Mouse (Mus musculus) embryo, embryonic 9.5 days (tissue): ENCODE measurements at regions not wholly inside any gene's neighbourhood (a gene's known extent, or its start where the extent isn't known, plus 50 kb on each side); places are given as distances from the start of the nearest gene placed in this dataset.

ENCODE experiments used
- DNase-seq: peaks from one replicate; pipeline ENCODE4 v3.0.0-alpha.2; 2017; ENCODE audit errors: extremely low spot score

DNA sequence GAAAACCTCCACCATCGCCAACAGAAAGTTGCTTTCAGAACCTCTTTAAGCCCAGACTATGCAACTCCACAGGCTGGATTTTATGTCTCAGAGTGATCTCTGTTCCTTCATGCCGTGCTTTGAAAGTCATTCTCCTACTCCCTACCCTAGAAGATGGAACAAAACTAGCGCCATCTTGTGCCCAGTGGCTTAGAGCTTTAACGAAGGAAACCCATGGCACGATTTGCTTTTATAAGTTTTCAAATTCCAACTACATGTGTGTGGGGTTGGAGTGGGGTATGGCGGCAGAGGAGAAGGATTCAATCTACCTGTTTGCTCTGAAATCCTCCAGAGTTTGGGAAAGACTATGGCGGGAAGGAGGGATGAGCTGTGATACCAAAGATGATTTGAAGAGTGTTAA is 118.7 kb upstream of the Tmem45b start:
- no peak for DNase-seq

DNA sequence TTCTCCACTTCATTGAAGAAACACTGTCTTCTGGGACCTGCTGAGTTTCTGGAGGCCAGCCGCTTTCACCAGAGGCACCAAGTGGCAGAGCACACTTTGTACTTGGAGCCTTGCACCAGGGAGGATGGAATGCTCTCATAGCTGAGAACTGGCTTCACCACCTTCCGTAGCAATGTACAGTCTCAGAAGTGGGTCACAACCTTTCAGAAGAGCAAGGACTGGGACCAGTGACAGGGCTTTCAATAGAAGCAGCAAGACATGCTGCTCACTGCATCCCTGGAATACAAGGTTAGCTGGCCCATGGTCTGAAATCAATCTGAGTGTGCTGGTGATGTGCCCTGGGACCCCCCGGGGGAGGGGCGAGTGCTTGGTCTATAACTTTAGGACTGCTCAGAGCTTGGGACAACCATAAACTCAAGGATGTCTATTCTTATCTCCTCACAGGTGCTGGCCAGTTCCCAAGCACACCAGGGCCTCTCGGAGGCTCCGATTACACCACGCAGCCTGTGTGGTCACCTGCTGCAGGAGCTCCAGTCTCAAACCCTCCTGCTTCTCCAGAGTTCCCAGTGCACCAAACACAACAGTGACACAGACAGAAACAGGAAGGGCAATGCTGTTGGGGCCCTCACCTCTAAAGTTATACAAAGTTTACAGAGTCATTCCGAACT is 114.4 kb upstream of the Tmem45b start:
- DNase-seq = no peak

DNA sequence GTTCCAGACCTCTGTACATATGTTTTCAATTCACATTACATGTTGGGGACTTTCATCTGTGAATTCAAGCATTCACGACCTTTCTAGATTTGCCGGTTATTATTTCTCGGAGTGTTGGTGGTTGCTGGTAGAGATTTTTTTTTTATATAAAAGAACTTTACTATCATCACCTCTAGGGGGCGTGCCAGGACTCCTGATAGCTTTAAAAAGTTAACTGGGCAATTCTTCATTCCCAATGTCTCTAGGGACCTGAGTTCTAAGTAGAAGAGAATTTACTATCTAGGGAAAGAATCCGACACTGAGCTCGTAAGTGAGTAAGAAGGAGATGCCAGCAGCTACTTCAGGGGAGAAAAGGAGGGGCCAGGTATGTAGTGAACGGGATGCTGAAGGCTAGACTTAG is 112.8 kb upstream of the Tmem45b start:
- no peak for DNase-seq

DNA sequence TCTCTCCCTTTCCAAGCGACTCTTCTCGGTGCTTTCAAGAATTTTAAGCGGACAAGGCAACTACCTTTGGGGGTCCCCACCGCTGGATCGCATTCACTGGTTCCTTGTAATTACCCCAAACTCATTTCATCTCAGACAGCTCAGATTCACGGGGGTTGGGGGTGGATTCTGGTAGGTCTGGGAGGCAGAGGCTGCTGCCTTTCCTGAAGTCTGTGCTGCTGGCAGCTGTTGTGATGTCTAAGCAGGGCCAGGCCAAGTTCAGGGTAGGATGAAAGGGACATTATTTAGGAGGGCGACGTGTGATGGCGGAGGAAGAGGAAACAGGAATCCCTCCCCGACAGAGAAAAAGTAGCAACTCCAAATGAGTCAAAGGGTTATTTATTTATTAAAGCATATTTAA is 102.8 kb upstream of the Tmem45b start:
- DNase-seq = no peak

DNA sequence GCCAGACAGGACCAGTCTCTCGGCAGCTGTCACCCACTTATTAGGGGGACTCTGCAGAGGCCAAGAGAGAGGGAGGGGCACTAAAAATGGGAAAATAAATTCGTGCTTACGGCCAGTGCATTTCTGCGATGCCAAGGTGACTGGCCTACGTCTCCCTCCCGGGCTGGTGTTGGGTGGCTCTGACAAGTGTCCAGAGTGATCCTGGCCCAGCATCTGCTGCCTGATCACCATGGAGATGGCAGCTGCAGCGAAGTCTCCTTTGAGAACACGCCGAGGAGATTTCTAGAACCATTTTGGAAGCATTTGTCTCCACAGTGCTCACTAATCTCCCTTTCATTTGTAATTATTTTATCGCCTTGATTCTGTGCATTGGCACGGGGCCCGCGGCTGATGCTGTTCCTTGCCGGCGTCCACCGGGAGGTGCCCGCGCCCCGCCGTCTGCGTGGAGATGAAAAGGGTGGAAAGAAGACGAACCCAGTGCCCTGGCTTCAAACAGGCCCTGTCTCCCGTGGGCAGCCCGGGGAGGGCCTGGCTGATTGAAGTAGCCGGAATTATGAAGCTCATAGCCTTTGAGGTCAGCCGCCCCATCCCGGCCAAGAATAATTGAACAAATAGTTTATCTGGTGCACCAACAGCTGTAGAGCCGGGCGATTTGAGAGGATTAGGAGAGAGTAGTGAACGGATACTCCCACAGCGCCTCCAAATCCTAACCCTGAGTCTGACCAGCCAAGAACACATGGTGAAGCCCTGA is 102.2 kb upstream of the Tmem45b start:
- no peak for DNase-seq

DNA sequence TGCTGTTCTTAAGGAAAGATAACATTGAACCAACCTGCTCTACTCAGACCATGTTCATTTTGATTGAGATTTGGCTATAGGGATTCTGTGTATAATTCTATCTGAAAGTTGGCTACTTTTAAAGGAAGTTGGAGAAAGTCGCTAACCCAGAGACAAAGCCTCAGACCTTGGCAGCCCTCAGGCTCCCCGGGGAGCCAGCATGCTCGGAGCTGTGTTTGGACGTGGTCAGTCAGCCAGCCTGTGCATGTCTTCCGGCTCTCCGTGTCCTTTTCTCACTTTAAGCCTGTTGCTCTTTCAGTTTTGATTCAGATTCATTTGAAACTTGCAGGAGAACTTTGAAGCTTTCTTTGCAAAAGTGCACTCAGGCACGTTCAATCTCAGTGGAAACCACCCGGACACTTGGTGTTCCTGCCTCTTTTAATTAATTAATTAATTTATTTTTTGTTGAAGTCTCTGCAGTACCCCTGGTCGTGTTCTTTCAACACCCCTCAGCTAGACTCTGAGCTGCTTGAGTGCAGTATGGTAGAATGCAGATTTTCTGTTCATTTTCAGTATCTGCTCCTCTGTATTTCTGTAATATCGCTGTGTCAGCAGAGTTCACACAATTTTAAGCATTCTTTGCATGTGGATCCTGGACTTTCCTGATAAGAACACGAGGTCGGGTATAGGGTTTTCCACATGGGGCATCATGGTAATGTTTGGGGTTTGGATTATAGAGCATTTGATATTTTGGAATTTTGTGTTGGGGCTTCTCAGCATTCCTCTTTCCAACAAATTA is 100.9 kb upstream of the Tmem45b start:
- DNase-seq = no peak

DNA sequence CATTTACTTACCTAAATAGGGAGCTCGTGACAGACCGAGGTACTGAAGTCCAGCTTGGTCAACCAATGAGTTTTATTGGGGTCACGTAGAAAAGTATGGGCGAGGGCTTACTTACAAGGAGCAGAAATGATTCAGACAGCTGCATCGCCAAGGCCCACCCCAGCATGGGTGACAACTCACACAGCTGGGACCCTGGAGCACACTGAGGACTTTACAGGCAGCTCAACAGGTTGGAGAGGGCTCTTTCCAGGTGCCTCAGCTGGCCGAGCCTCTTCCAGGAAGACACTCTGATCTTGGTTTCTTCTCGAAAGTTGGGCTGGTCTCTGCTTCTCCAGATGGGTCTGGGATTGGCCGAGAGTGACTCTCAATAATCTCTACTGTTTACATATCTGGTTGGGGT is 99.3 kb upstream of the Tmem45b start:
- DNase-seq = no peak

DNA sequence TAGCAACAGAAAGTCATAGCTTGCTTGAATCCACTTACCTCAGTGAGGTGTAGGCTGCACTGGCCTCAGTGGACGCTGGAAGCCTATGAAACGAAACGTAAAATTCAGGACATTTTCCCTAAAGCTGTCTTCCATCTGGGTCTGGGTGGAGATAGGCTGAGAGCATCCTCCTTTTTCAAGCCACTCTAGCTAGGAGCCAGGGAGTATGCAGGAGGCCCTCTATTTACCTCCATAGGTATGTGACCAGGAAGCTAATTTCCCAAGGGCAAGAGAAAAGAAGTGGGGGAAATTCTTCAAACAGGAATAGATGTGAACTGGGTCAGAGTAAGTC is 95.9 kb upstream of the Tmem45b start:
- no peak for DNase-seq

DNA sequence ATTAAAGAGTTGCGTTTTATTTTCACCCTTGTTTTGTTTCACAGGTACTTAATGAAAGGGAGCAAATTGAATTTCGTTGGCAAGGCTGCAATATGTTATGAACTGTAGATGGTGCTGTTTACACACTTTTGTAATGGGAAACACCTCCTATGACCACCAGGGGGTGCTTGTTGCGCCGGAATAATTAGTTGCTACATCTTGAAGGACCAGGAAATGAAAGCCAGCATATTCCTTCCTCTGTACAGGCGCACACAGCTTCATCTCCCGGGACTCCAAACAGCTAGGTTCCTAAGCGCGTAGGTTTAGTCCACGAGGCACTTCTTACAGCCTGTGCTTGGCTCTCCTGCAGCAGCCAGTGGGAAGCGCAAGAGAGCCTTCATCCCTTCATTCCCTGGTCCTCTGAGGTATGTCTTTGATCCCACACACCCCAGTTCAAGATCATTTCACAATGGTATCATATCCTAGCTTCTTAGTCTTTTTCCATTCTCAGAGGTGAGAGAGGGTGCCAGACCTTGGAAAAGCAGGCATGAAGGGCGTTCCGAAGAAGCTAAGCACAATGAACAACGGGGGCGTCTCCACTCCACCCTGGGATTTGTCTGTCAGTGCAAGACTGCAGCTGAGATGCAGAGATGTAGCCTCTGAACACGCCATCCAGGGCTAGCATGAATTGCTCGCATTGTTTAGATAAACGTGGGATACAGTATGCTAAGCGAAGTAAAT is 95.4 kb upstream of the Tmem45b start:
- DNase-seq = peak; percentile 74

DNA sequence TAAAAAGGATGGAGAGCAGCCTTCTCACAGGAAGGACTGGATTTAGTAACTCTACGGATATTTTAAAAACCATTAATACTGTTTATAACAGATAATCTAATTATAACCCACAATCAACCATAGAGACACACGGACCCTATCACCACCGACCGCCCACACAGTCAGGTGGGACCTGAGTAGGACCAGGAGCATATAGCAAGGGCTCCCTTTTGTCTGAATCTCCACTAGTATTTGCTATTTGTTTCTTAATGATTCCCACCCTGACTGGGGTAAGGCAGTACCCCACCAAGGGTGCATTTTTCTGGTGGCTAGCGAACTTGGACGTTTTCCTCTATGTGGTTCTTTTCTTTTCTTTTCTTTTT is 79.4 kb upstream of the Tmem45b start:
- no peak for DNase-seq

DNA sequence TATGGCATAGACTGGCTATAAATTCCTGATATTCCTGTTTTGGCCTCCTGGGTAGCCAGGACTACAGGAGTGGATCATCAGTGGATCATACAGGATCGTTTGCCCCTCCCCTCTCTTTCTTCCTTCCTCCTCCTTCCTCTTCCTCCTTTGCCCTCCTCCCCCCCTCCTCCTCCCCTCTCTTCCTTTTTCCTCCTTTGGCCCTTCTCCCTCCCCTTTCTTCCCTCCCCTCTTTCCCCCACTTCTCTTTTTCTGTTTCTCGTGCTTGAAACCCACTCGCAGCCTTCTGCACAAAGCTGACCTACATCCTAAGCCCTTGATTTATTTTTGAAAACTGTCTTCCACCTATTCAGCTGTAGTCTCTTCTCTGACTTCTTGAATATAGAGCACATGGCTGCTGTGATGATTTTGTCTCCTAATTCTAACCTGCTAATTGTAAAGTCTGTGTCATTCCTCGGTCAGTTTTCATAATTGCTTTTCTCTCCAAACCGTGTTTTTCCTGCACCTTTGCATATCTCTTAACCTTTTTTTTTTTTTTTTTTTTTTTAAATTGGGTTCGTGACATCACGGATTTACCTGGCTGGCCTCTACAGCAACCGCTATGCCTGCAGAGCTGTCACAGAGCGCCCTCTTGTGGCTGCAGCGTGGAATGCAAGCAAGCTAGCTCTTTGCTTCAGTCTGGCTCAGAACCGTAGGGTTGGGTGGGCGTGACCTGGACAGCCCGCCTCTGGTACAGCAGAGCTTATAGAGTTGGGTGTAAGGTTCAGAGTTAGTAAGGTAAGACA is 78.8 kb upstream of the Tmem45b start:
- peak; percentile 82 for DNase-seq

DNA sequence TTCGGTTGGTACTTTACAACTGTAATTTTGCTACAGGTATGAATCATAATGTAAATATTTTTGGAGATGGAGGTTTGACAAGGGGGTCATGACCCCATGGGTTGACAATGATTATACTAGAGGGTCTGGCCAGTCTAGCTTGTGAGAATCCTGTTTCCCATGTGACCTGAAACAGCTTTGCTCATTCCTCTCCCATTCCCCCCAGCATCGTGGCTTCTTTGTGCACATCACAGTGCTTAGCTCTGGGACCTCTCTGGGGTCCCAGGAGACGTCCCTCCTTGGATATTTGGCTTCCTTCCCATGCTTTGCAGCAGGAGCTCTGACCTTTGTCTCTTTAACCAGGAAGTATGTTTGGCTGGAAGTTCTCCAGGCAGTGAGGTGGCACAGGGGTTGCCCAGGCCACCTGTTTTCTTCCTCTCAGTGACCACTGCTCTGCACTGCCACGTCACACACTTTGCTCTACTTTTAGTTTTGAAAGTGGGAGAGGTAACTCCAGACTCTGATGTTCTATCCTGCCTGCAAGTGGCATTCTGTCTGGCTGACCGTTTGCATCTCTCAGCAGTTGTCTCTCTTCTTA is 77.4 kb upstream of the Tmem45b start:
- DNase-seq = no peak

DNA sequence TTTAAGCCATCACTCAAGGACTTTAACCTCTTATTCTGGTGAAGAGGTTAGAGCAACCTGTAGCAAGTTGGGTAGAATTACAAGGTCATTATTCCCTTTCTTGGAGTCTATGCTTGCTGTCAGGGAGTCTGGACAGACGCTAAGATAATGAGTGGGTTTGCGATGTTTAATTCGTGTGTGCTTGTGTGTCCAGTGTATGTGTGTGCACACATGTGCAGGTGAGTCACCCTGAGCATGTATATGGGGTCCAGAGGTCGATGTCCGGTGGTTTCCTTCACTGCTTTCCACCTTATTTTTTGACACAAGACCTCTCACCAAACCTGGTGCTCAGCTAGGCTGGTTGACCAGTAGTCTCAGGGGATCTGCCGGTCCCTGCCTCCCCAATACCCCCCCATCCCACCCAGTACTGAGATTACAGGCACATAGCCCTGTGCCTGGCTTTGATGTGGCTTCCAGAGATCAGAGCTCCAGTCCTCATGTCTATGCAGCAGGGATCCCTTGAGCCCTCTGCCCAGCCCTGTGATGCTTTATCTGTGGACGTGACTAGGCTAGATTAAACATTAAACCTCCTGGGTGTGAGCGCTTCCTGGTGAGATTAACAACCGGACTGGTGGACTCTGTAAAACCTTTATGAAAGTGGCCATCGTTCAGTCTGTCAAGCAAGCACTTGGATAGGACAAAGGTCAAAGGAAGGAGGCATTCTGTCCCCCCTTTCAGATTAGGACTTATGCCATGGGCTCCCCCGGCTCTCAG is 74.4 kb upstream of the Tmem45b start:
- DNase-seq = no peak

DNA sequence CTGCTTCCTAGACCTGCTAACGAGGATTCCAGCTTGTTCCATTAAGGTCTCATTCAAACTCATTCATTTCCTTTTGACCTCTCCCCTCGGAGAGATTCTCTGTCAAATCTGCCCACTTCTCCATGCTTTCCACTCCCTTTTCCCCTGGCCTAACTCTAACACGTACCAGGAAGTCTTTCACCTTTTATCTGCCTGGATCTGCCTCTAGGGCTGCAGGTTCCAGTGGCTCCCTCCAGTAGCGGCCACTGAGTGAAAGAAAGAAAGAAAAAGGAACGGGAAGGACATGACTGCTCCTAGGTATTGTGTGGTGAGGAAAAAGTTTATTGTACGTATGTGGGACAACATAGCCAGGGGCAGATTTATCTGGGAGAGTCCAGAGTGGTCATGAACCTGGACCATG is 64.8 kb upstream of the Tmem45b start:
- DNase-seq = no peak

DNA sequence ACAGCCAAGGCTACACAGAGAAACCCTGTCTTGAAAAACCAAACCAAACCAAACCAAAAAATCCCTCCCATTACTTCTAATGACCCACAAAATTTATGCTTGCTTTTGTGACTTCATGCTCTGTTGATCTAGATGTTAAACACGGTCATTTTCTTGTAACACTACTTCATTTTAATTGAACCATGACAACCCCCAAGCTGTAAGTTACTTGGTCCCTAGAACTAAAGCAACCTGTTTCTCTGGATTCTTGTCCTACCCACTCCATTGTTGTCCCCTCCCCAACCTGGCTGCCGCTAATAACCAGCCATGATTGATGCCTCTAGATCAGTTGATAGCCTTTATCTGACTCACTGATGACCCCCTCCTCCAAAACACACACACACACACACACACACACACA is 63.0 kb upstream of the Tmem45b start:
- no peak for DNase-seq
